Mouse (Mus musculus): ENCODE measurements around the gene Chst5. TPM values are rescaled to one million over a fixed set of nuclear protein-coding genes. Genes with fewer than 3 reads are reported as not detected.

Chst5 gene
- polyA plus RNA-seq (2014; fragmentation: Nextera tagmentation; extraction: Ambion mirVana) = 1.1 and 2.2 TPM in 2 replicates

DNA sequence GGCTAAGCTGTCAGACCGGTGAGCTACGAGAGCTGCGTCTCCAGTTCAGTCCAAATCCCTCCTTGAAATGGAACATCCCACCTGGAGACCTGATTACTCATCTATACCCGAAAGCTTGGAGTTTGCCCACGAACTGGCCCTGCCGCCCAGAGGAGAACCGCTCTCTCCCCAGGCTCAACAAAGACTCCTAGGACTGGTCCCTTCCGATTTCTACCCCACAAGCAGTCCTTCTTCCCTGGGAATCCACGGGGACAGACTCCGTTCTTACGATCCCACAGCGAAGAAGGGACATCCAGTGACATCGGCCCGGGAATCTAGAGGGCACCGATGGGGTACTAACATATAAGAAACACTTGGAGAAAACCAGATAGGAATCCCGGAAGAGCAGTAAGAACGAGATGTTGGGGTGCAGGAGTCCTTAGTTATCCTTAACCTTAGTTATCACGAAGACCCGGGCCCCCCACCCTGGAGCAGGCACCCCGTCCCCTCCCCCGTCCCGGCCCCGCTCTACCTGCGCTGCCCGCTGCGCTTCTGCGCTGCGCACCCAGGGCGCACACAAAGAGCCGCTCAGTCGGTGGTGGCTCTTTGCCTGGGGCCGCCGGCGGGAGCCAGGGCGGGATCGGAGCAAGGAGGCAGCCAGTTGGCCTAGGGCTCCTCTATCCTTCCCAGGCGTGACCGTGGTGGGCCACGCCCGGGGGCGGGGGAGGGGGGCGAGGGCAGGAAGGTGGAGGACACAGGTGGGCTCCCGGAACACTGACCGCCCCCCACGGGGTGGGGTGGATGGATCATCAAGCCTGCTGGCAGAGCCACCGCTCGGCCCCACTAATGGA is at the start of gene Chst5:
Gene Chst5 (minus strand): TSS at position 827 of the 830 bp plus-strand sequence.
- H3K27ac ChIP-seq (replicated peaks; ENCODE audit: low read depth, low read length) = no peak within 1 kb of the TSS
- H3K4me2 ChIP-seq (ENCODE audit: low read depth, low read length) = peak within 1 kb of the TSS; percentile 87
- WGBS = 4% methylated on average over 45 of the region's 47 CpGs
- H3K27me3 ChIP-seq (ENCODE audit: control insufficient read depth, insufficient read depth, low read length) = peaks cover 13% of the 10 kb centered on the region
- H3K36me3 ChIP-seq (replicated peaks; ENCODE audit: control insufficient read depth, insufficient read depth, low read depth, low read length) = no peaks in the 10 kb centered on the region
- peak within 1 kb of the TSS; percentile 68 for H3K9ac ChIP-seq (replicated peaks; ENCODE audit: low read length)
- ATAC-seq (replicated peaks; ENCODE audit: insufficient number of reproducible peaks, low FRiP score, low TSS enrichment, low read depth) (0 out of 2 replicates have a peak, but pooled peaks have one; percentile 46), DNase-seq (ENCODE audit: low spot score) (peak; percentile 56)
- H3K4me1 ChIP-seq (ENCODE audit: control insufficient read depth, insufficient read depth, low read length) = no peaks in the 10 kb centered on the region; the same call in 1 of the 2 replicates
- H3K9me3 ChIP-seq (replicated peaks; ENCODE audit: control insufficient read depth, low read length) = no peaks in the 10 kb centered on the region
- peak within 1 kb of the TSS; percentile 41 for H3K4me3 ChIP-seq (ENCODE audit: low read depth, low read length)

DNA sequence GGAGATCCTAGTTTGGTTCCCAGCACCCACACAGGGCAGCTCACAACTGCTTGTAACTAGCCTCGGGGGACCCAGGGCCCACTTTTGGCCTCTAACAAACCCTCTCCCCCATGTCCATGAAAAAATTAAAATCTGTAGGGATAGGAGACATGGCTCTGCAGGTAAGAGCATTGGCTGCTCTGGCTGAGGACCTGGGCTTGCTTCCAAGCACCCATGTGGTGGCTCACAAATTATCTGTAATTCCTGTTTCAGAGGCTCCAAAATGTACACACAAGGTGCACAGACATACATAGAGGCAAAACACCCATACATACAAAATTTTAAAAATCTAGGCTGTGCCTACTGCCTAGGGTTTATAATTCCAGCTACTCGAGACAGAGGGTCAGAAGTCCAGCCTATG is 47.0 kb upstream of the Chst5 start:
- Histone ChIP-seq H3K27me3 (ENCODE audit: control insufficient read depth, insufficient read depth, low read length) (no peaks in the 10 kb centered on the region), H3K4me3 (ENCODE audit: low read depth, low read length) (no peak overlapping the region), H3K36me3 (replicated peaks; ENCODE audit: control insufficient read depth, insufficient read depth, low read depth, low read length) (no peaks in the 10 kb centered on the region; the same call in 1 of the 2 replicates), H3K9me3 (replicated peaks; ENCODE audit: control insufficient read depth, low read length) (no peaks in the 10 kb centered on the region), H3K9ac (replicated peaks; ENCODE audit: low read length) (no peak overlapping the region), H3K27ac (replicated peaks; ENCODE audit: low read depth, low read length) (no peak overlapping the region), H3K4me1 (ENCODE audit: control insufficient read depth, insufficient read depth, low read length) (no peaks in the 10 kb centered on the region), H3K4me2 (ENCODE audit: low read depth, low read length) (no peak overlapping the region)
- 89% methylated on average over 2 of the region's 2 CpGs for WGBS
- DNase-seq (ENCODE audit: low spot score) (no peak), ATAC-seq (replicated peaks; ENCODE audit: insufficient number of reproducible peaks, low FRiP score, low TSS enrichment, low read depth) (no peak)

DNA sequence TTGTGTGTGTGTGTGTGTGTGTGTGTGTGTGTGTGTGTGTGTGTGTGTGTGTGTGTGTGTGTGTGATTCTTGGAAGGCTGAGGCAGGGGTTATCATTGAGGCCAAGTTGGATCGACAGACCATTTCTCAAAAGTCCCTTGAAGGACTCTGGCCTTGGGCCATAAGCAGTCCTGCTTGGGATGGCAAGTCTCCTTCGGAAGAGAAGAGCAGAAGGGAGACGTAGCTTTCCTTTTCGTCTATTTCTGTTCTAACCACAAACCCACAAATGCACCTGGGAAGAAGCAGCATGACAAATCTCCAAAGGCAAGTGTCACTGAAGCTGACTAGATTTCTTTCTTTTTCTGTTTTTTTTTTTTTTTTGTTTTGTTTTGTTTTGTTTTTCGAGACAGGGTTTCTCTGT is 45.6 kb upstream of the Chst5 start:
- Histone ChIP-seq H3K27ac (replicated peaks; ENCODE audit: low read depth, low read length) (no peak overlapping the region), H3K4me2 (ENCODE audit: low read depth, low read length) (no peak overlapping the region), H3K4me1 (ENCODE audit: control insufficient read depth, insufficient read depth, low read length) (no peaks in the 10 kb centered on the region), H3K9me3 (replicated peaks; ENCODE audit: control insufficient read depth, low read length) (no peaks in the 10 kb centered on the region), H3K27me3 (ENCODE audit: control insufficient read depth, insufficient read depth, low read length) (no peaks in the 10 kb centered on the region), H3K4me3 (ENCODE audit: low read depth, low read length) (no peak overlapping the region), H3K36me3 (replicated peaks; ENCODE audit: control insufficient read depth, insufficient read depth, low read depth, low read length) (no peaks in the 10 kb centered on the region; the same call in 1 of the 2 replicates), H3K9ac (replicated peaks; ENCODE audit: low read length) (no peak overlapping the region)
- ATAC-seq (replicated peaks; ENCODE audit: insufficient number of reproducible peaks, low FRiP score, low TSS enrichment, low read depth) (no peak), DNase-seq (ENCODE audit: low spot score) (no peak)
- 89% methylated on average over 5 of the region's 5 CpGs for WGBS

DNA sequence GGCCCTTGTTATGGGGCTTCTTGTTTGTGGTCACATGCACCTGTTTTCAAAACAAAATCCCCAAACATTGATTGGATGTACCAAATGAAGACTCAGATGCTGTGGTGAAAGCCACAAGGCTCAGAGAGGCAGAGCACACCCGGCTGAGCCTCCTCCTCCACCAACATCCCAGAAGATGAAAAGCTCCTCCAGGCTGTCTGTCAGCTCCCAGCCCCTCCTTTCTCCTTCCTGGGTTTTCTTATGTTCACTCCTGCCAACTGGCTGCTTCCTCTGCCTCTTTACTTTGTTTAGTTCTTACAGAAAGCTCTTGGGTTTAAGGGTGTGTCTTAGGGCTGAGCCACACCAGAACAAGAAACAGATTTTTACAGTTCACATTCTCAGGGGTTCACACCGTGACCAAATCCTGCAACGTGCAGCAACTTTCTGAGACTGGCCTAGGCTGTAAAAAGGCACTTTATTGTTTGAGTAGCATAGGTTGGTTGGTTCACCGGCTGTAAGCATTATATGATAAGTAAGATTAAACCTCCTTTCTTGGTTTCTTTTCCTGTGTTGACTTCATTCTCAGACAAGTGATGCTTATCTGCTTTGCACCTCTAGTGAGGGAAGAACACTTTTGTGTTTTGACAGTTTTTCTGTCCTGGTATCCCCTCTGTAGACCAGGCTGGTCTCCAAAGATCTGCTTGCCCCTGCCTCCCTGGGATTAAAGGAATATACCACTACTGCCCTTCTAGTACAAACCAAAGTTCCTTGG is 44.8 kb upstream of the Chst5 start:
- no peaks in the 10 kb centered on the region for H3K27me3 ChIP-seq (ENCODE audit: control insufficient read depth, insufficient read depth, low read length)
- no peak overlapping the region for H3K27ac ChIP-seq (replicated peaks; ENCODE audit: low read depth, low read length)
- ATAC-seq (replicated peaks; ENCODE audit: insufficient number of reproducible peaks, low FRiP score, low TSS enrichment, low read depth) (no peak), DNase-seq (ENCODE audit: low spot score) (no peak)
- H3K9ac ChIP-seq (replicated peaks; ENCODE audit: low read length) = no peak overlapping the region
- H3K4me3 ChIP-seq (ENCODE audit: low read depth, low read length) = no peak overlapping the region
- H3K36me3 ChIP-seq (replicated peaks; ENCODE audit: control insufficient read depth, insufficient read depth, low read depth, low read length) = no peaks in the 10 kb centered on the region; the same call in 1 of the 2 replicates
- H3K4me2 ChIP-seq (ENCODE audit: low read depth, low read length) = no peak overlapping the region
- no peaks in the 10 kb centered on the region for H3K4me1 ChIP-seq (ENCODE audit: control insufficient read depth, insufficient read depth, low read length)
- H3K9me3 ChIP-seq (replicated peaks; ENCODE audit: control insufficient read depth, low read length) = no peaks in the 10 kb centered on the region
- WGBS = 89% methylated on average over 4 of the region's 4 CpGs

DNA sequence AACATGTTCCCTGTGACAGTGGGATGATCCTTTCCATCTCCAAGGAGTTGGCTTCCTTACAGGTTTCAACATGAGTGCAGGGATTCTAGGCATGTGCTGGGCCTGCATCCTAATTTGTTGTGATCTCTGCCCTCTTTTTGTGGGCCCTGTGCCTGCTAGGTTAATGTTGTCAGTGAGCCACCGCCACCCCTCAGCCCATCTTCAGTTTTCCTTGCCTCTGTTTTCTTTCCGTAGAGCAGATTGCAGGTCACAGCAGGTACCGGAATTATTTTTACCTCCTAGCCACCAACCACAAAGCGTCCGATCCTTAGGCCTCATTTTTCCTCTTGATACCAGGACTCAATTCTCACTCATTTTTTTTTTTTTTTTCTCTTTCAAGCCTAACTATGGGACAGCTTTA is 41.7 kb upstream of the Chst5 start:
- Histone ChIP-seq H3K4me2 (ENCODE audit: low read depth, low read length) (no peak overlapping the region), H3K27ac (replicated peaks; ENCODE audit: low read depth, low read length) (no peak overlapping the region), H3K4me3 (ENCODE audit: low read depth, low read length) (no peak overlapping the region), H3K9ac (replicated peaks; ENCODE audit: low read length) (no peak overlapping the region), H3K4me1 (ENCODE audit: control insufficient read depth, insufficient read depth, low read length) (no peaks in the 10 kb centered on the region), H3K36me3 (replicated peaks; ENCODE audit: control insufficient read depth, insufficient read depth, low read depth, low read length) (peaks cover 2% of the 10 kb centered on the region), H3K9me3 (replicated peaks; ENCODE audit: control insufficient read depth, low read length) (no peaks in the 10 kb centered on the region), H3K27me3 (ENCODE audit: control insufficient read depth, insufficient read depth, low read length) (no peaks in the 10 kb centered on the region)
- no peak for DNase-seq (ENCODE audit: low spot score)
- 97% methylated on average over 5 of the region's 5 CpGs for WGBS
- no peak for ATAC-seq (replicated peaks; ENCODE audit: insufficient number of reproducible peaks, low FRiP score, low TSS enrichment, low read depth)

DNA sequence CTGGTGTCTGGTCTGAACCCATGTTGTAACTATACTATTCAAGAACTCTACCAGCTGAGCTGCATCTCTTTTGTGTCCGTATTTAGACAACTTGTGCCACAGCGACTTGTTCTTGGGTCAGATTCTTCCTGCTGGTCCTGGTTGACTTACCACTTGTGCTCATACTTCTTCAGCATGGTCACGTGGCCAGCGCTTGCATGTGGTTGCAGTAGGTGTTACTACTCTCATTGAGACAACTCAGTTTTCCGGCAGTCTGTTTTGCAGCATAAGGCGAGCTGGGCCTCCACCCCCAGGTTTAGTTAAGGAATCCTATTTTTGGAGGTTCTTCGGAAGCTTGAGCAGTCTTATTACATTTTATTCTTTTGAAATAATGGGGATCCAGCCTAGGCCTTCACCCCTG is 41.1 kb upstream of the Chst5 start:
- ATAC-seq (replicated peaks; ENCODE audit: insufficient number of reproducible peaks, low FRiP score, low TSS enrichment, low read depth) (no peak), DNase-seq (ENCODE audit: low spot score) (no peak)
- Histone ChIP-seq H3K27me3 (ENCODE audit: control insufficient read depth, insufficient read depth, low read length) (no peaks in the 10 kb centered on the region), H3K9ac (replicated peaks; ENCODE audit: low read length) (no peak overlapping the region), H3K4me2 (ENCODE audit: low read depth, low read length) (no peak overlapping the region), H3K36me3 (replicated peaks; ENCODE audit: control insufficient read depth, insufficient read depth, low read depth, low read length) (peaks cover 2% of the 10 kb centered on the region), H3K9me3 (replicated peaks; ENCODE audit: control insufficient read depth, low read length) (no peaks in the 10 kb centered on the region), H3K27ac (replicated peaks; ENCODE audit: low read depth, low read length) (no peak overlapping the region), H3K4me1 (ENCODE audit: control insufficient read depth, insufficient read depth, low read length) (no peaks in the 10 kb centered on the region), H3K4me3 (ENCODE audit: low read depth, low read length) (no peak overlapping the region)
- 94% methylated on average over 7 of the region's 7 CpGs for WGBS

DNA sequence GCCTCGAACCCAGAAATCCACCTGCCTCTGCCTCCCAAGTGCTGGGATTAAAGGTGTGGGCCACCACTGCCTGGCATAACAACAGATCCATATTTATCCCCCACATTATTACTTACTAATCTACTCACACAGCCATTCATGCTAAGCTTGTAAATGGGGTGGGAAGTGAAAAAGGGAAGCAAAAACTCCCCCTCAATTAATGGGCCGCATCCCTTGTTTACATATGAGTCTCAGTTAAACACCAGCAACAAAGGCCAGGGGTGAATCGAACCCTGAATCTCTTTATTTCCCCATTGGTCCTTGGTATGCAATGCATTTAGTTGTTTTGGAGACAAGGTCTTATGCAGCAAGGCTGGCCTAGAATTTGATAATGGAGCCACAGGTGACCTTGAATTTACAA is 40.6 kb upstream of the Chst5 start:
- no peak for DNase-seq (ENCODE audit: low spot score)
- no peak overlapping the region for H3K27ac ChIP-seq (replicated peaks; ENCODE audit: low read depth, low read length)
- H3K4me3 ChIP-seq (ENCODE audit: low read depth, low read length) = no peak overlapping the region
- WGBS = 87% methylated on average over 3 of the region's 3 CpGs
- no peaks in the 10 kb centered on the region for H3K4me1 ChIP-seq (ENCODE audit: control insufficient read depth, insufficient read depth, low read length)
- no peak for ATAC-seq (replicated peaks; ENCODE audit: insufficient number of reproducible peaks, low FRiP score, low TSS enrichment, low read depth)
- no peaks in the 10 kb centered on the region for H3K27me3 ChIP-seq (ENCODE audit: control insufficient read depth, insufficient read depth, low read length)
- H3K36me3 ChIP-seq (replicated peaks; ENCODE audit: control insufficient read depth, insufficient read depth, low read depth, low read length) = peaks cover 2% of the 10 kb centered on the region
- H3K9ac ChIP-seq (replicated peaks; ENCODE audit: low read length) = no peak overlapping the region
- H3K4me2 ChIP-seq (ENCODE audit: low read depth, low read length) = no peak overlapping the region
- no peaks in the 10 kb centered on the region for H3K9me3 ChIP-seq (replicated peaks; ENCODE audit: control insufficient read depth, low read length)

DNA sequence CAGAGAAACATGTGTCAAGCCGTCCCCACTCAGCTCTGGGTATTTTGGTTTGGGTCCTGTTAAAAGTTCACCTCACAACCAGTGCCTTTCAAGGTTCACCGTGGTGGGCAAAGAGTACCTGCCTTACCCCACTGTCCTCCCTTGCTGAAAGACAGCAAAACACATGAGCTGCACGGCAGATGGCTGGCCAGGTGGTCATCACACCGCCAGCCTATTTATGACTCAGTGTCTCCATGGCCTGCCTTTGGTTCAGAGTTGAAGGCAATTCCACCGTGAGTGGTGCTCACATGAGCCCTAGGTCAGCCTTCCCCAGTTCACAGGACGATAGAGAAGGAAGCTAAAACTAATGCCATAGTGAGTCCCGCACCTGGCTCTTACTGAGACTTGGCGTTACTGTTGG is 37.7 kb upstream of the Chst5 start:
- H3K27ac ChIP-seq (replicated peaks; ENCODE audit: low read depth, low read length) = no peak overlapping the region
- DNase-seq (ENCODE audit: low spot score) (no peak), ATAC-seq (replicated peaks; ENCODE audit: insufficient number of reproducible peaks, low FRiP score, low TSS enrichment, low read depth) (no peak)
- H3K9ac ChIP-seq (replicated peaks; ENCODE audit: low read length) = no peak overlapping the region
- H3K36me3 ChIP-seq (replicated peaks; ENCODE audit: control insufficient read depth, insufficient read depth, low read depth, low read length) = peaks cover 2% of the 10 kb centered on the region
- H3K9me3 ChIP-seq (replicated peaks; ENCODE audit: control insufficient read depth, low read length) = no peaks in the 10 kb centered on the region
- 94% methylated on average over 8 of the region's 8 CpGs for WGBS
- H3K4me3 ChIP-seq (ENCODE audit: low read depth, low read length) = no peak overlapping the region
- no peak overlapping the region for H3K4me2 ChIP-seq (ENCODE audit: low read depth, low read length)
- no peaks in the 10 kb centered on the region for H3K27me3 ChIP-seq (ENCODE audit: control insufficient read depth, insufficient read depth, low read length)
- H3K4me1 ChIP-seq (ENCODE audit: control insufficient read depth, insufficient read depth, low read length) = no peaks in the 10 kb centered on the region

Data from embryonic facial prominence, embryonic 11.5 days (tissue).